Mouse (Mus musculus): ENCODE measurements around the gene Srgap3.

- TF ChIP-seq CTCF (IDR thresholded peaks at IDR 0.05; ENCODE audit: insufficient read depth, low read depth, low read length) (no peak), POLR2A (IDR thresholded peaks at IDR 0.05; ENCODE audit: insufficient read depth, low read depth, low read length) (no peak)
These were observed 29.1 kb upstream of the Srgap3 start for GRCm38 (mm10) chr6:112976136-112976535.
